Mouse (Mus musculus) lung, postnatal 36 days (tissue): ENCODE results near the gene Mfsd4b1.
"Not testable (repeated sequence)": the region's sequence is repeated elsewhere in the genome, so short reads cannot be mapped to it uniquely, and the experiment has no call there.

ENCODE experiments used
- DNase-seq: peaks from one replicate; pipeline ENCODE4 v3.0.0; 2022; ENCODE audit warnings: mixed read lengths

Gene Mfsd4b1

GRCm38 (mm10) chr10:40032897-40033296, 7.8 kb upstream of the Mfsd4b1 start:
- DNase-seq, result no peak

GRCm38 (mm10) chr10:40030716-40031115, 5.6 kb upstream of the Mfsd4b1 start:
- DNase-seq, result no peak

- DNase-seq, result peak; percentile 7
Observed at GRCm38 (mm10) chr10:40029610-40030009, 4.5 kb upstream of the Mfsd4b1 start.

- DNase-seq, result no peak
Observed at GRCm38 (mm10) chr10:40028091-40028490, 3.0 kb upstream of the Mfsd4b1 start.

- DNase-seq, result no peak
Observed at GRCm38 (mm10) chr10:40026546-40026945, 1.5 kb upstream of the Mfsd4b1 start.

GRCm38 (mm10) chr10:40025560-40025959, 492 bp upstream of the Mfsd4b1 start:
- DNase-seq, result no peak

GRCm38 (mm10) chr10:40020401-40020800, 4.7 kb downstream of the Mfsd4b1 start:
- no peak for DNase-seq

- DNase-seq, result no peak
Observed at GRCm38 (mm10) chr10:40019492-40019891, 5.6 kb downstream of the Mfsd4b1 start.

- peak; percentile 34 for DNase-seq
Observed at GRCm38 (mm10) chr10:40018261-40018860, 6.7 kb downstream of the Mfsd4b1 start.

- DNase-seq, result no peak
Observed at GRCm38 (mm10) chr10:40009591-40009990, 15.5 kb downstream of the Mfsd4b1 start.

- not testable (repeated sequence) for DNase-seq
Observed at GRCm38 (mm10) chr10:40008847-40009246, 16.2 kb downstream of the Mfsd4b1 start.

- DNase-seq, result no peak
Observed at GRCm38 (mm10) chr10:40007953-40008352, 17.1 kb downstream of the Mfsd4b1 start.

- no peak for DNase-seq
Observed at GRCm38 (mm10) chr10:40006963-40007362, 18.1 kb downstream of the Mfsd4b1 start.

- DNase-seq, result no peak
Observed at GRCm38 (mm10) chr10:40000746-40001145, 24.3 kb downstream of the Mfsd4b1 start.

- no peak for DNase-seq
Observed at GRCm38 (mm10) chr10:39991155-39991554, 33.9 kb downstream of the Mfsd4b1 start.

GRCm38 (mm10) chr10:39986466-39986865, 38.6 kb downstream of the Mfsd4b1 start, which contains the start of gene Mfsd4b5:
Gene Mfsd4b5 (minus strand): TSS chr10:39986646.
- no peak for DNase-seq

GRCm38 (mm10) chr10:39982604-39983003, 42.5 kb downstream of the Mfsd4b1 start:
- no peak for DNase-seq

- DNase-seq, result no peak
Observed at GRCm38 (mm10) chr10:39978231-39978630, 46.8 kb downstream of the Mfsd4b1 start.

- DNase-seq, result no peak
Observed at GRCm38 (mm10) chr10:39977346-39977745, 47.7 kb downstream of the Mfsd4b1 start.

- no peak for DNase-seq
Observed at GRCm38 (mm10) chr10:39975771-39976170, 49.3 kb downstream of the Mfsd4b1 start.

GRCm38 (mm10) chr10:39974982-39975381, 50.1 kb downstream of the Mfsd4b1 start:
- DNase-seq, result no peak

GRCm38 (mm10) chr10:39967512-39967911, 57.6 kb downstream of the Mfsd4b1 start:
- DNase-seq, result no peak

GRCm38 (mm10) chr10:39961906-39962305, 63.2 kb downstream of the Mfsd4b1 start:
- DNase-seq, result no peak

GRCm38 (mm10) chr10:39960441-39960822, 64.6 kb downstream of the Mfsd4b1 start:
- no peak for DNase-seq

- peak; percentile 99 for DNase-seq
Observed at GRCm38 (mm10) chr10:39959761-39960440, 65.2 kb downstream of the Mfsd4b1 start, which contains the start of gene Mfsd4b3. Gene Mfsd4b3 (minus strand): TSS chr10:39960153.
